Mouse (Mus musculus): ENCODE data around the gene Slco3a1.

GRCm38 (mm10) chr7:74519386-74519785 is 35.2 kb downstream of the Slco3a1 start:
- TF ChIP-seq CTCF (IDR thresholded peaks at IDR 0.05; ENCODE audit: low read depth, low read length) (no peak), POLR2A (IDR thresholded peaks at IDR 0.05; ENCODE audit: extremely low read depth, insufficient read depth, low read length) (no peak)

Measured in liver, adult 2 months (tissue).